Mouse (Mus musculus): ENCODE measurements around the gene Metrn.
"Not testable (repeated sequence)": the region's sequence is repeated elsewhere in the genome, so short reads cannot be mapped to it uniquely, and the experiment has no call there.

Gene Metrn

GRCm38 (mm10) chr17:25808789-25809605, 12.1 kb upstream of the Metrn start, which contains the start of gene Fbxl16:
TSS of gene Fbxl16 (plus strand) at chr17:25809085.
- no peak for DNase-seq (ENCODE audit: low read depth, low spot score)

- DNase-seq (ENCODE audit: low read depth, low spot score), result no peak
Observed at GRCm38 (mm10) chr17:25808028-25808427, 11.1 kb upstream of the Metrn start.

GRCm38 (mm10) chr17:25807452-25807851, 10.5 kb upstream of the Metrn start:
- not testable (repeated sequence) for DNase-seq (ENCODE audit: low read depth, low spot score)

- no peak for DNase-seq (ENCODE audit: low read depth, low spot score)
Observed at GRCm38 (mm10) chr17:25806507-25806906, 9.6 kb upstream of the Metrn start.

- DNase-seq (ENCODE audit: low read depth, low spot score), result peak; percentile 59
Observed at GRCm38 (mm10) chr17:25802825-25803517, 6.0 kb upstream of the Metrn start.

- DNase-seq (ENCODE audit: low read depth, low spot score), result peak; percentile 56
Observed at GRCm38 (mm10) chr17:25801029-25801428, 4.1 kb upstream of the Metrn start.

- DNase-seq (ENCODE audit: low read depth, low spot score), result no peak
Observed at GRCm38 (mm10) chr17:25796211-25796771, 645 bp downstream of the Metrn start.

- DNase-seq (ENCODE audit: low read depth, low spot score), result peak; percentile 58
Observed at GRCm38 (mm10) chr17:25795609-25796092, 1.3 kb downstream of the Metrn start, which contains the start of gene AC134908.4. TSS of gene AC134908.4 (minus strand) at chr17:25795659.

- no peak for DNase-seq (ENCODE audit: low read depth, low spot score)
Observed at GRCm38 (mm10) chr17:25794998-25795397, 1.9 kb downstream of the Metrn start.

- no peak for DNase-seq (ENCODE audit: low read depth, low spot score)
Observed at GRCm38 (mm10) chr17:25794197-25794596, 2.7 kb downstream of the Metrn start.

GRCm38 (mm10) chr17:25792615-25793014, 4.3 kb downstream of the Metrn start, which contains the start of gene Fam173a:
TSS of gene Fam173a (minus strand) at chr17:25792901.
- DNase-seq (ENCODE audit: low read depth, low spot score), result peak; percentile 42

GRCm38 (mm10) chr17:25791843-25792527, 5.0 kb downstream of the Metrn start:
- peak; percentile 69 for DNase-seq (ENCODE audit: low read depth, low spot score)

- DNase-seq (ENCODE audit: low read depth, low spot score), result no peak
Observed at GRCm38 (mm10) chr17:25791320-25791842, 5.6 kb downstream of the Metrn start.

- DNase-seq (ENCODE audit: low read depth, low spot score), result no peak
Observed at GRCm38 (mm10) chr17:25786781-25787504, 10.0 kb downstream of the Metrn start.

- DNase-seq (ENCODE audit: low read depth, low spot score), result no peak
Observed at GRCm38 (mm10) chr17:25786280-25786679, 10.7 kb downstream of the Metrn start, which contains the start of gene Ccdc78. TSS of gene Ccdc78 (plus strand) at chr17:25786580.

GRCm38 (mm10) chr17:25785281-25785745, 11.6 kb downstream of the Metrn start, which contains the start of gene Haghl:
TSS of gene Haghl (minus strand) at chr17:25785673.
- peak; percentile 98 for DNase-seq (ENCODE audit: low read depth, low spot score)

GRCm38 (mm10) chr17:25783861-25784574, 12.9 kb downstream of the Metrn start:
- no peak for DNase-seq (ENCODE audit: low read depth, low spot score)

GRCm38 (mm10) chr17:25783086-25783485, 13.8 kb downstream of the Metrn start:
- DNase-seq (ENCODE audit: low read depth, low spot score), result no peak

GRCm38 (mm10) chr17:25781339-25781738, 15.6 kb downstream of the Metrn start:
- no peak for DNase-seq (ENCODE audit: low read depth, low spot score)

GRCm38 (mm10) chr17:25777948-25778347, 19.0 kb downstream of the Metrn start:
- no peak for DNase-seq (ENCODE audit: low read depth, low spot score)
